Mouse (Mus musculus) midbrain, embryonic 16.5 days (tissue): Measurements from ENCODE around the gene Itpk1. TPM values are rescaled to one million over a fixed set of nuclear protein-coding genes. Genes with fewer than 3 reads are reported as not detected.

Source experiments
- ATAC-seq: fragments of 200-750 bp; cut with Nextera tagmentation; 2 replicates; pipeline ENCODE4 v1.8.0; 2017; ENCODE audit warnings: moderate TSS enrichment
- H3K27ac ChIP-seq: fragments of 300-500 bp; sonication (generic); 2 replicates; pipeline ENCODE4 v1.5.1; 2014; ENCODE audit warnings: mild to moderate bottlenecking, low read length, mixed read lengths
- H3K27me3 ChIP-seq: fragments of 300-500 bp; sonication (generic); 2 replicates; pipeline ENCODE4 v1.6.1; 2014; ENCODE audit warnings: low read depth, low read length, mixed read lengths; ENCODE audit not compliant: control insufficient read depth, insufficient read depth
- H3K36me3 ChIP-seq: fragments of 300-500 bp; sonication (generic); 2 replicates; pipeline ENCODE4 v1.6.1; 2014; ENCODE audit warnings: mild to moderate bottlenecking, low read length, moderate library complexity, mixed read lengths; ENCODE audit not compliant: control insufficient read depth, insufficient read depth
- H3K4me1 ChIP-seq: fragments of 300-500 bp; sonication (generic); 2 replicates; pipeline ENCODE4 v1.6.1; 2014; ENCODE audit warnings: mild to moderate bottlenecking, low read length, mixed read lengths; ENCODE audit not compliant: control insufficient read depth, insufficient read depth
- H3K4me2 ChIP-seq: fragments of 300-500 bp; sonication (generic); 2 replicates; pipeline ENCODE4 v1.6.1; 2014; ENCODE audit warnings: mild to moderate bottlenecking, low read length, mixed read lengths
- H3K4me3 ChIP-seq: fragments of 300-500 bp; sonication (generic); 2 replicates; pipeline ENCODE4 v1.5.1; 2014; ENCODE audit warnings: low read depth, mild to moderate bottlenecking, low read length, moderate library complexity, mixed read lengths
- H3K9ac ChIP-seq: fragments of 300-500 bp; sonication (generic); 2 replicates; pipeline ENCODE4 v1.6.1; 2014; ENCODE audit warnings: low read depth, low read length, mixed read lengths
- H3K9me3 ChIP-seq: fragments of 300-500 bp; sonication (generic); replicated peaks from 2 replicates; pipeline ENCODE4 v1.6.1; 2014; ENCODE audit warnings: mild to moderate bottlenecking, low read length, mixed read lengths; ENCODE audit not compliant: control insufficient read depth, poor library complexity, severe bottlenecking
- WGBS: fragments of 180-500 bp; shearing (Covaris S2); extraction: QIAGEN DNeasy Blood & Tissue Kit; methylation state at CpG from one replicate; pipeline ENCODE4 v1.1.7; 2014; 5-methylcytosine and 5-hydroxymethylcytosine counted together
- polyA plus RNA-seq: library from polyadenylated mRNA; unstranded; fragments of >200 nt; fragmentation: Nextera tagmentation; extraction: Ambion mirVana; gene quantifications from 2 replicates; pipeline ENCODE4 v1.2.1, GENCODE M21; 2015

Itpk1 gene
- polyA plus RNA-seq, 1 experiment from 2014 or later, result 39.3 TPM

DNA sequence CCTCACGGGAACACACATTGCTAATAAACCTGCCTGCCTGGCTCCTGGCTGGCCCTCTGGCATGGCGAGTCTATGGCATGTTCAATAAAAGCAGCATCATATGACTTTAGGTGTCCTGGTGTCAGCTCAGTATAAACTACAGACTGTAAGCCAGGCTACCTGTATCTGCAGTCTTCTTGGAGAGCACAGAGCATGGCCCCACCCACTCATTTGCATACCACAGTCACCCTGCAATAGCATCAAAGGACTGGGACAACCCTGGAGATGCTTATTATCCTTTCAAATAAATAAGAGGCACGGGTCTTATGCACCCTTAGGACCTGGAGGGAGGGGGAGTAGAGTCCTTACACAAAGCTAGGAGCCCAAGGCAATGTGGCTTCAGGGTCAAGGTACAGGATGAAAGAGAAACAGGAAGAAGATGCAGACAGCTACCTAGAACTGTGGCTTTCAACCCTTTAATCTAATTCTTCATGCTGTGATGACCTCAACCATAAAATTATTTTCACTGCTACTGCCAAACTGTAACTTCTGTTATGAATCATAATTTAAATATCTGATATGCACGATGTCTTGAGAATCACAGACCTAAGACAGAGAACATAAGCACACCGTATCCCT is 123.0 kb downstream of the Itpk1 start:
- Histone ChIP-seq H3K4me3 (no peak overlapping the region), H3K4me1 (no peaks in the 10 kb centered on the region), H3K9ac (no peak overlapping the region), H3K9me3 (no peaks in the 10 kb centered on the region), H3K27ac (no peak overlapping the region), H3K4me2 (no peak overlapping the region), H3K27me3 (no peaks in the 10 kb centered on the region), H3K36me3 (peaks cover 7% of the 10 kb centered on the region; the same call in 1 of the 2 replicates)
- no peak for ATAC-seq
- 66% methylated on average over 5 of the region's 5 CpGs for WGBS

DNA sequence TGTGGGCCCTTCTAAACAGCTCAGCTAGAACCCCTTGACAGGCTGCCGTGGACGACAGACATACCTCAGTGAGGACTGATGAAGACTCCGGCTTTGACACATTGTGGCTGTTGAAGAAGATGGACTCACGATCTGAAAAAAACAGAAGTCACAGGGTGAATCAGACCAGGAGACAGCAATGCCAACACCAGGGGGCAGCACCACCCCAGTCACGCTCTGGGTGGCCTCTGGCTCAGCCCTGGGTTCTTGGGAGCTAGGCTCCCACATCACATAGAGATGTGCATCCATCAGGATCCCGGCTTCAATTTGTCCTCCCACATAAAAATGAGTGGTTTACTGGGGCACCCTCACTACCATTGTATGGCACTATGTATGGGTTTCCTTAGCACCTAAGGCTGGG is 125.7 kb downstream of the Itpk1 start:
- 62% methylated on average over 6 of the region's 6 CpGs for WGBS
- 0 out of 2 replicates have a peak, but pooled peaks have one; percentile 57 for ATAC-seq
- H3K9me3 ChIP-seq, result no peaks in the 10 kb centered on the region

DNA sequence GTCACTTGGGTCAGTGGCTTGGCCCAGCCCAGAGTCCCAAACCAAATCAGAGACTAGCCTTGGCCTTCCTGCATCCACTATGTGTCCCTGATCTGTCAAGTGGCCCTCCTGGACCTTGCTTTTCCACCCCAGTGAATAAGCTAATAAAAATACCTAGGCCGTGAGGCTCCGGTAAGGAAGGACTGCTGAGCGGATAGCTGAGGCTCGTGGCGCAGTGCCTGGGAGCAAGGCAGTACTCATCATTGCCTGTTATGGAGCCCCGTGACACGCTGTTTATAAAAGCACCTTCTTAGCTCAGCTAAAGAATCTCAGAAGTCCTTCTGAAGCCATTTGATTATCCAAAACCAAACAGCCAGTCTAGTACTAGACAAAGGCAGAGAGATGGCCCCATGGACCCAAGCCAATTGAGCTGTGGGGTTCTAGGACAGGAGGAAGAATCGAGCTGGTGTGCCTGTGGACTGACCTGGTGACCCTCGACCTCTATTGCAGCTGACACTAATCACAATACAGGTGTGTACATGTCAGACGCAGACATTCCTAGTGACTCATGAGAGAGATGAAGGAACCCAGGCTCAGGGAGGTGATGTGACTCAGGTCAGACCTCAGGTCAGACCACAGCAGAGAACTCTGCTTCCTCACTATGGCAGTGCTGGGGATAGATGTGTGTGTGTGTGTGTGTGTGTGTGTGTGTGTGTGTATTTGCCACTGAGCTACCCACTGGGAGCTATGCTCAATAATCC is 127.9 kb downstream of the Itpk1 start:
- H3K4me1 ChIP-seq, result no peaks in the 10 kb centered on the region
- H3K4me3 ChIP-seq, result no peak overlapping the region
- WGBS, result 86% methylated on average over 10 of the region's 10 CpGs
- ATAC-seq, result no peak
- no peaks in the 10 kb centered on the region for H3K27me3 ChIP-seq
- H3K9me3 ChIP-seq, result no peaks in the 10 kb centered on the region
- no peaks in the 10 kb centered on the region for H3K36me3 ChIP-seq
- H3K9ac ChIP-seq, result no peak overlapping the region
- H3K27ac ChIP-seq, result no peak overlapping the region
- H3K4me2 ChIP-seq, result no peak overlapping the region

More for the DNA sequence above, 125.7 kb downstream of the Itpk1 start:
- Histone ChIP-seq H3K4me2 (no peak overlapping the region), H3K27me3 (no peaks in the 10 kb centered on the region), H3K4me1 (no peaks in the 10 kb centered on the region), H3K9ac (no peak overlapping the region), H3K36me3 (no peaks in the 10 kb centered on the region), H3K27ac (no peak overlapping the region), H3K4me3 (no peak overlapping the region)

DNA sequence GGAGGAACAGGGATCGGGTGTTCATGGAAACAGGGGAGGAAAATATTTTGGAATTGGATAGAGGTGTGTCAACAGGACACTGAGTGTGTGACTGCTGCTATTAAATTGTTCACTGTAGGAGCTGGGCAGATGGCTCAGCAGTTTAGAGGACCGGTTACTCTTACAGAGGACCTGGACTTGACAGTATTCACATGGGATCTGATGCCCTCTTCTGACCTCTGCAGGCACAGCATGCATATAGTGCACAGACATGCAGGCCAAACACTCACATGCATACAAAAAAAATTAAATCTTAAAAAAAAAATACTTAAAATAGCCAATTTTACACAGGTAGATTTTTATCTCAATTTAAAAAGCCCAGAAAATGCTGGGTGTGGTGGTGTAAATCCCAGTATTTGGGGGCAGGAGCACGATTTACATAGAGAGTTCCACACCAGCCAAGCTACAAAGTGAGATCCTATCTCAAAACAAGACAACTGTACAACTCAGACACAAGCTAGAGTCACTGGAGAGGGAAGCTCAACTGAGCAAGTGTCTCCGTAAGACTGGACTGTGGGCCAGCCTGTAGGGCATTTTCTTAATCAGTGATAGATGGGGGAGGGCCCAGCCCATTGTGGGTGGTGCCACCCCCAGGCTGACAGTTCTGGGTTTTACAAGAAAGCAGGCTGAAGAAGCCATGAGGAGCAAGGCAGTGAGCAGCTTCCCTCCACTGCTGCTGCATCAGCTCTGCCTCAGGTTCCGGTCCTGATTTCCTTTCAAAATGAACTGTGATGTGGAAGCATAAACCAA is 129.0 kb downstream of the Itpk1 start:
- Histone ChIP-seq H3K9me3 (no peaks in the 10 kb centered on the region), H3K36me3 (no peaks in the 10 kb centered on the region), H3K4me2 (no peak overlapping the region), H3K27me3 (no peaks in the 10 kb centered on the region), H3K4me1 (no peaks in the 10 kb centered on the region), H3K9ac (no peak overlapping the region), H3K4me3 (no peak overlapping the region), H3K27ac (no peak overlapping the region)
- WGBS, result 84% methylated on average over 5 of the region's 5 CpGs
- no peak for ATAC-seq

GRCm38 (mm10) chr12:102573036-102573435 is 131.7 kb downstream of the Itpk1 start:
- H3K27me3 ChIP-seq, result no peaks in the 10 kb centered on the region
- no peaks in the 10 kb centered on the region for H3K4me1 ChIP-seq
- 58% methylated on average over 7 of the region's 7 CpGs for WGBS

DNA sequence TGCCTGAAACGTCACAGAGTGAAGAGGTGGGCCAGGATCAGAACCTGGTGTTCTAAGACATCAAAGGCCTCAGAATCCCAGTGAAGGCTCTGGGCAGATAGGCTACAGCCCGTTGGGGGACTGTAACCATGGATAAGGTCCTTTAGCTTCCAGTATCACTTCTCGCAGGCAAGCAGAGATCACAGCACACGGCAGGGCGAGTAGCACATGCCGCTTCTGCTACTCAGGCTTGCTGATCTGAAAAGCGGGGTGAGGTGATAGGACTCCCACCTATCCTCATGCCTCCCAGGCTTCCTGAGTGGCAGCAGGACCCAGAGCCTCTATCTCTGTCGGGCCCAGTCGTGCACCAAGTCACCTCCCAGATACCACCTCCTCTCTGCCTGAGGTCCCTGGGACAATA is 133.1 kb downstream of the Itpk1 start:
- H3K36me3 ChIP-seq, result peaks cover 2% of the 10 kb centered on the region
- no peak overlapping the region for H3K4me2 ChIP-seq
- no peak overlapping the region for H3K4me3 ChIP-seq
- H3K27ac ChIP-seq, result no peak overlapping the region
- 88% methylated on average over 9 of the region's 9 CpGs for WGBS
- no peaks in the 10 kb centered on the region for H3K27me3 ChIP-seq
- no peak overlapping the region for H3K9ac ChIP-seq
- no peak for ATAC-seq
- no peaks in the 10 kb centered on the region for H3K4me1 ChIP-seq
- H3K9me3 ChIP-seq, result no peaks in the 10 kb centered on the region

More at GRCm38 (mm10) chr12:102573036-102573435, 131.7 kb downstream of the Itpk1 start:
- no peak overlapping the region for H3K4me3 ChIP-seq
- ATAC-seq, result no peak
- H3K27ac ChIP-seq, result no peak overlapping the region
- H3K9me3 ChIP-seq, result no peaks in the 10 kb centered on the region
- H3K9ac ChIP-seq, result no peak overlapping the region
- no peak overlapping the region for H3K4me2 ChIP-seq
- peaks cover 2% of the 10 kb centered on the region for H3K36me3 ChIP-seq

DNA sequence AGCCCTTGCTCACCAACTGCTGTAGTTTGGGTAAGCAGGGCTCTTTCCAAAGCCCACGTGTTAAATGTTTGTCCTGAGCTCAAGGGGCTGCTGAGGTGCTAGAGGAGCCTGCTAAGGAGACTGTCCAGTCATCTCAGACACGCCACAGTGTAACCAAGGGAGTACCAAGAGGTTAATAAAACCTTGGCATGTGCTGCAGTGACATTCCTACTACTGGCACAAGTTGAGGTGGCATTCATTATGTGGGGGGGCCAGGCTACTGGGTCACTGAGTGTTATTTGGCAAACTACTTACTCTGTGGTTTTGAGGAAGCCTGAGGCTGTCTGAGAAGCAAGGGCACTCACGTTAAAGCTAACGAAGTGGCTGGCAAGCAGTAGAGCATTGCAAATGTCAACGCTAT is 134.0 kb downstream of the Itpk1 start:
- ATAC-seq, result no peak
- Histone ChIP-seq H3K4me3 (no peak overlapping the region), H3K27ac (no peak overlapping the region), H3K27me3 (no peaks in the 10 kb centered on the region), H3K4me2 (no peak overlapping the region), H3K9me3 (no peaks in the 10 kb centered on the region), H3K36me3 (peaks cover 2% of the 10 kb centered on the region), H3K4me1 (no peaks in the 10 kb centered on the region), H3K9ac (no peak overlapping the region)
- 71% methylated on average over 5 of the region's 5 CpGs for WGBS

- ATAC-seq, result no peak
- no peak overlapping the region for H3K27ac ChIP-seq
- 89% methylated on average over 13 of the region's 13 CpGs for WGBS
- no peaks in the 10 kb centered on the region for H3K4me1 ChIP-seq
- no peaks in the 10 kb centered on the region for H3K27me3 ChIP-seq
- H3K9me3 ChIP-seq, result no peaks in the 10 kb centered on the region
- H3K36me3 ChIP-seq, result peaks cover 2% of the 10 kb centered on the region
- H3K4me3 ChIP-seq, result no peak overlapping the region
- H3K4me2 ChIP-seq, result no peak overlapping the region
- no peak overlapping the region for H3K9ac ChIP-seq
These were observed 134.6 kb downstream of the Itpk1 start for GRCm38 (mm10) chr12:102570111-102570510.

- 78% methylated on average over 7 of the region's 7 CpGs for WGBS
- Histone ChIP-seq H3K9me3 (no peaks in the 10 kb centered on the region), H3K4me3 (no peak overlapping the region), H3K27ac (no peak overlapping the region), H3K36me3 (peaks cover 5% of the 10 kb centered on the region), H3K27me3 (no peaks in the 10 kb centered on the region), H3K9ac (no peak overlapping the region), H3K4me1 (no peaks in the 10 kb centered on the region), H3K4me2 (no peak overlapping the region)
- ATAC-seq, result no peak
These were observed 136.5 kb downstream of the Itpk1 start for GRCm38 (mm10) chr12:102568219-102568618.
